Mouse (Mus musculus) heart, postnatal 0 days (tissue): ENCODE results near the gene Slc9c1.

Experiments used
- CTCF ChIP-seq: IDR thresholded peaks from 2 replicates; pipeline ENCODE4 v1.5.1; 2016; ENCODE audit warnings: antibody characterized with exemption, control low read depth, low read depth
- EP300 ChIP-seq: IDR thresholded peaks from 2 replicates; pipeline ENCODE4 v1.6.1; 2016; ENCODE audit warnings: antibody characterized with exemption, low read depth

DNA sequence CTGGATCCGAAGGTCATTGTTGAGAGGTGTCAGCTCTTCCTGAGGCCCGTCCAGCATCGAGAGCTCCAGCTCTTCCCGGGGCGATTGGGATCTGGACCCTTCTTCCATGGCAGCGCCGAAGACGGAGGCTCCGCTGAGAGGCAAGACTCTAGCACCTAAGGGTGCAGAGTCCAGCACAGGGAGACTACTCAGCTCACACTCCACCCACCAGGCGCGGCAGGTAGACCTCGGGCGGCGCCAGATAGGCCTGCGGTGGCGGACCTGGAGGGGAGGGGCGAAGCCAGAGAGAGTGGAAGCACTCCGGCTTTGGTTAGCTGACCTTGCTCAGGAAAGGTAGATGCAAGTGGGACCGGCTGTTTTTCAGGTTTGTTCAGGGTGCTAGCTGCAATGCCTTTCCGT lies 118.8 kb downstream of the Slc9c1 start, which contains the start of gene BC016579:
- TF ChIP-seq CTCF (no peak), EP300 (no peak)
